Mouse (Mus musculus) kidney, postnatal 36 days (tissue): ENCODE results near the gene Myo1a.
"Not testable (repeated sequence)": the region's sequence is repeated elsewhere in the genome, so short reads cannot be mapped to it uniquely, and the experiment has no call there.

Experiments used
- DNase-seq, 2 experiments: peaks; one replicate each; pipeline ENCODE4 v3.0.0; 2021 to 2022; ENCODE audit warnings: mixed read lengths in 2 of 2

Gene Myo1a

DNA sequence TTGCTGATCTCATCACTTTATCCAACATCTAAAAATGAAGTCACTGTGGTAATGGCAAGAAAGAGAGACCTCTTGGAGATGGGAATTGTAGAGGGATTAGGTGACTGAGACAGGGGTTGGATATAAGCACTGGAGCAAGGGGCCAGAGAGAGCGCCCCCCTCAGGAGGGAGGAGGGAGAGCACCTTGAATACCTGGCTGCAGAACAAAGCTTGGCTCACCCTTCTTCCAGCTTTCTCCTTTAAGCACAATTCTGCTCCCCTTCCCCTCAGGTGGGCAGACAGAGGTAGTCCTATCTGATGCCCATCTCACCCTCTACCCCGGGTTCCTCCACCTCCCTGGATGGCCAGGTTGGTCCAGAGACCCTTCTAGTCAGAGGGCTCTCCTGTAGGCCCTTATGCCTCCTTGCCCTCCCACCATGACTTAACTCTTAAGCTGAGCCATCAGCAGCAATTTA, at the start of gene Myo1a:
Gene Myo1a (plus strand): TSS at position 405 of the 455 bp plus-strand sequence.
- DNase-seq = no peak

DNA sequence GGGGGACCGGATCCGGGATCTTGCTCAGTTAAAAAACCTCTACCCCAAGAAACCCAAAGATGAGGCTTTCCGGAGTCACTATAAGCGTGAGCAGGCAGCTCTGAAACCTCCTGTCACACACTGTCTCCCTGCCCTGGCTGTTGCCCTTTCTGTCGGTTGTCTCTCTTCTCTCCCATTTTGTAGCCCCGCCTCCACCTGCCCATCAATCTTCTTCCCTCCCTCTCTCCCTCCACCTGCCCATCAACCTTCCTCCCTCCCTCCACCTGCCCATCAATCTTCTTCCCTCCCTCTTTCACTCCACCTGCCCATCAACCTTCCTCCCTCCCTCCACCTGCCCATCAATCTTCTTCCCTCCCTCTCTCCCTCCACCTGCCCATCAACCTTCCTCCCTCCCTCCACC, 47.4 kb upstream of the Myo1a start:
- not testable (repeated sequence) for DNase-seq

DNA sequence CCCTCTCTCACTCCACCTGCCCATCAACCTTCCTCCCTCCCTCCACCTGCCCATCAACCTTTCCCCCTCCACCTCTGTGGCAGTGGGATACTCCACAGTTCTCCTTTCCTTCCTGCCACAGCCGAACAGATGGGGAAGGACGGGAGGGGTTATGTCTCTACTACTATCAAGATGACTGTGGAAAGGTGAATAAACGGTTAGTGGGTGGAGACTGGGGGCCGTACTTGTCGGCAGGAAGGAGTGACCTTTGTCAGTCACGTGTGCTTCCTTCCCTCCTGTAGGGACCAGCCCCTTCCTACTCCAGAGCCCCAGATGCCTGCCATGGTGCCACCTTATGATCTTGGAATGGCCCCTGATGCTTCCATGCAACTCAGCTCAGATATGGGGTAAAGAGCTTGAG, 46.9 kb upstream of the Myo1a start:
- DNase-seq = peak in 1 of 2 experiments; percentile 52

DNA sequence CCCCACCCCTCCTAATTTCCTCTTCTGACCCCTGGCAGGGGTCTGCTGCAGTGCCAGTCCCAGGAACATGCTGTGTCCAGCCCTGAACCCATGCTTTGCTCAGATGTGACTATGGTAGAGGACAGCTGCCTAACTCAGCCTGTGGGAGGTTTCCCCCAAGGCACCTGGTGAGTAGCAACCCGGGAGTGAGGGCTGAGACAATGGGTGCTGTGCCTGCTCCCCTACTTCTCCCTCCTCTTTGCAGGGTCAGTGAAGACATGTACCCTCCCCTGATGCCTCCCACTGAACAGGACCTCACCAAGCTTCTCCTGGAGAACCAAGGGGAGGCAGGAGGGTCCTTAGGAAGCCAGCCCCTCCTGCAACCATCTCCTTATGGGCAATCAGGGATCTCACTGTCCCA, 45.4 kb upstream of the Myo1a start:
- no peak for DNase-seq

DNA sequence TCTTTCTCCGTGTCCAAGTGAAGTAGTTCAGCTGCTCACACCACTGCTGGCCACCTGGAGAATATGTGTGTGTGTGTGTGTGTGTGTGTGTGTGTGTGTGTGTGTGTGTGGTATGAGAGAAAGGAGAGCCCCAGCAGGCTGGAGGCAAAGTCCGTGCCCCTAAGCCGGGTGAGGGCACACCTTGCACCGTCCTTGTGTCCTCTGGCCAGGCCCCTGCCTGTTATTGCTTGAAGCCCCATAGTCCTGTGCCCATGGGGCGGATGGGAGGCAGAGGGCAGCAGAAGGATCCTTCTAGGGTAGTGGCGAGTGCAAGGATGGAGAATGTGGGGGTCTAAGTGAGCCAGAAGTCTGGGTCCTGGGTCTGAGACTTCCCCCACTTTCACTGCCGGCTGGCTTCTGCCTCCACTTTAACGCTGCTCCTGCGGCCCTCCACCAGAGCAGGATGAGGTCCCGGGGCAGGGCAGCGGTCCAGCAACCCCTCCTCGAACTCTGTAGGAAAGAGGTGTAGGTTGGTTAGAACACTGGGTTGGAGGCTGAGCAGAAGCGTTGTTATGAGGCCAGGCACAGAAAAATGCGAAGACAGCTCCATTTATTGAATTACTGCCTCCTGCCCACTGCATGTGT, 43.6 kb upstream of the Myo1a start:
- DNase-seq = peak; percentile 37 to 65

DNA sequence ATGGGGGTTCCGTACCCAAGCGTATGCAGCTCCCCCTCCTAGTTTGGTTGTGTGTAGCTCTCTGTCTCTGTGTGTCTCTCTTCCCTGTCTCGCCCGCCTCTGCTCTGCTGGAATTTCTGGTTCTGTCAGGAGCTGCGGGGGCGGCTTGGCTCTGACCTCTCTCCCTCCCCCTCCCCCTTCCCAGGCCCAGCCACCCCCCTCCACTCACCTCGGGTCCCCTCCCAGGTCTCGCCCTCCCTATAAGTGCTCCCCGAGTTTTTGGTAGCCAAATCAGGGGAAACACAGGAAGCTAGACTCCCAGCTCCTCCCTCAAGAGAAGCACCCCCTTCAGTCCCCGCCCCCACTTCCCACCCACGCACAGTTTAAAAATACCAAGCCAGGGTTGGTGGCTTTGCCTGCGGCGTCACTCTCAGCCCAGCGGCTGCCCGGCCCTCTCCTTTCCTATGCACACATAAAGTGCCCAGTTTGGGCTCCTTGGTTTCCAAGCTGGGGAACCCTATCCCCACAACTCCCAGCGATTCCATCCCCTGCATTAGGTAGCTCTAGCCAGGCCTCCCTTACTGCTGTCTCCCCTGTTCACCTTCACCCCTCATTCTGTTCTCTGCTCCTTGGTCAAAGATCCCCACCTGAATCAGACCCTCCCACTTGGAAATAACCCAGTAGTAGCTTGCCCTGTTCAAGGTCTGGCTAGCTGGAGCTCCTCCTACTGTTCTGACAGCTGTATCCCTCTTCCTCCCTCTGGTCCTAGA, 42.9 kb upstream of the Myo1a start:
- peak; percentile 83 to 89 for DNase-seq

DNA sequence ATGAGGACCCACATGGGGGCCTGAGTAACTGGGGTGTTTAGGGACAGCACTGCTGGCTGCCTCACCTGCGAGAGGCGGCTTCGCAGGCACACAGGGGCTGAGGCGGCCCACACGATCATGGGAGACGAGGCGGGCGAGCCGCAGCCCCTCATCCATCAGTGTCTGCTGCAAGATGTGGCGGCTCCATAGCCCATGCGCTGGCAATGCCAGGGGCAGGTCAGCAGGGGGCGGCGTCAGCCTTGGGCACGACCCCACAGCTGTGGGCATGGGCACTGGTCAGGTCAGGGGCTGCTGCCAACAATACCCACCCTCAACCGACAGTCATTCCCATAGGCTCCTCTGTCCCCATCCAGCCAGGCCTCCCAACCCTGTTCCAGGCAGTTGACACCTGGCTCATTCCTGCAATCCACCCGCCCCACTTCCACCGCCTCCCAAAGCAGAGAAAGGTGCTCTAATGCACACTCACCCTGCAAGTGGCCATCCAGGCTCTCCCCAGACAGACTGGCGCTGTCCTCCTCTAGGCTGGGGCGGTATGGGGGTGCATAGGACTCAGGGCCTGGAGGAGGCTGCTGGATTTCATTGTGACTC, 42.2 kb upstream of the Myo1a start:
- DNase-seq = peak in 1 of 2 experiments; percentile 56

DNA sequence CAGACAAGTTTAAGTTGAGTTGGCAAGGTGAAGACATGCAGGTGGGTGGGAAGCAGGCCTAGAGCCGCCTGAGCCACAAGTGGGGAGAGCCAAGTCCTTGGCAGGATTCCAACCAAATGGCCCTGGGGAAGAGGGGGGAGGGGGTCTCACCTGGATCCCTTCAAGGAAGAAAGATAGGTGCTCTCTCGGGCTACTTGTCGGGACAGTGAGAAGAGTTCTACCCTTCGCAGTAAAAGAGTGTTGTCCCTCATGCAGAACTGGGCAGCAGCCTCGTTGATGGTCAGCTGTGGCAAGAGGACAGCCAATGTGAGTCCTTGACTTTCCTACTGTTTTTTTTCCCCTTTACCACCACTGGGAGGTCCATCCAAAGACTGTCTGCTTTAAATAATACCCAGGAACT, 41.4 kb upstream of the Myo1a start:
- DNase-seq = no peak

DNA sequence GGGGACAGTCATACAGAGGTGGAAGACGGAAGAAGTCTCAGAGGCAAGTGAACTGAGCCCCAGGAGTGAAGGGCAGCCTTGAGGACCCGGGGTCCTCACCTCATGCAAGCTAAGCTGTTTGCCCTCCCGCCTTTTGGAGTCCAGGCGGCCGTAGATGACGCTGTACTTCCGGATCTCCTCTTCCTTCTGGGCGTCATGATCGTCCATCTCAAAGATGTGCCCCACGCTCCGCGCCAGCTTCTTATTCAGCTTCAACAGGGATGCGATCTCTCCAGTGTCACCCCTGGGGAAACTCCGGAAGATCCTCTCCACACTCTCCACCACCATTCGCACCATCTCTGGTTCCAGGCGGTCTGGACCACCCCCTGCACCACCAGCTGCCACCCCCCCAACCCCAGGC, 40.8 kb upstream of the Myo1a start:
- DNase-seq = no peak

DNA sequence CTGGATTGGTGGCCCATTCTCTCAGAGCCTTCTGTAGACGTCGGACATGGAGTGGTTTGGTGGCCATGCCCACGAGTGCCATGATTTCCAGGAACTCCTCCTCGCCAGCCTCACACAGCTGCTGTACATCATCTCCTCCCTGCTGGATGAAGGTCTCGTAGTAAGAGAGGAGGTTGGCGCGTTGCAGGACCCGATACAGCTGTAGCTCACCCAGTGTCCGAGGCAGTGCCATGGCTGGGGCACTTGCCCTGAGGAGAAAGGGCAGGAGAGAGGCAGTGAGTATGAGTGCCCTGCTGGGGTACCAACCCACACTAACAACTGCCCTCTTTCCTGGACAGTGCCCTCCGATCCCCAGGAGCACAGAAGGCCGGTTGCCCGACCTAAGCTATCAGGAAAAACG, 40.1 kb upstream of the Myo1a start:
- no peak for DNase-seq

DNA sequence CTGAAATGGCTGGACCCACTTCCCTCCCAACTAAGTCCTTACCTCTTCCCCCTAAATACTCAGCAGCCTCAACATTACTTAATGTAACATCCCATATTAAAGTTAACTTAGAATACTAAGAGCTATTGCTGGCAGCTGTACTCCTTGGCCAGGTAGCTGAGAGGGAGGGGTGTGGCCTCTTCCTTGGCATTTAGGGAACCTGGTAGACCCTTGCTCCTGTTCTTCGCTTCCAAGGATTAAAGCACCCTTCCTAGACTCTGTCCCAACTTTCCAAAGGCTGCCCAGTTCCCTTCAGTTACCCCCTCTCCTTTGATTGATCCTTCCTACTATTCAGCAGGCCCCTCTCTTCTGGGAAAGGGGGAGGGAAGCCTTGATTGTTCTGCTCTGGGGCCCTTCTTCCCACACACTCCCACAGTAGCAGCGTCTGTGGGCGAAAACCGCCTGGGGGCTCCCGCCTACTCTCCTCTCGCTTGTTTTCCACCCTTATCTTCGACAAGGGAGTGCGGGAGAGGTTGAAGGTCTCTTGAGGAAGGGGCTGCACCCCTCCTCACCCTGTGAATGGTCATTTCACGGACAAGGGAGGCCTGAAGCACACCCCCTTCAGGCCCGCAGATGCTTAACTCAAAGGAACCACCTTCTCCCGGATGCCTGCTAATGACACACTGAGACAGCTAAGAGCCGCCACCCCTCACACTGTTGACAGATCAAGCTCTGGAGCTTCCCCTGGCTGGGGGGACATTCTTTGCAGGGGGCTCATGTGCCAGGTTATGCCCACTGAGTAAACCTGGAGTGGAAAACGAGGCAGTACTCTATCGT, 39.4 kb upstream of the Myo1a start:
- DNase-seq = peak in 1 of 2 experiments; percentile 45

DNA sequence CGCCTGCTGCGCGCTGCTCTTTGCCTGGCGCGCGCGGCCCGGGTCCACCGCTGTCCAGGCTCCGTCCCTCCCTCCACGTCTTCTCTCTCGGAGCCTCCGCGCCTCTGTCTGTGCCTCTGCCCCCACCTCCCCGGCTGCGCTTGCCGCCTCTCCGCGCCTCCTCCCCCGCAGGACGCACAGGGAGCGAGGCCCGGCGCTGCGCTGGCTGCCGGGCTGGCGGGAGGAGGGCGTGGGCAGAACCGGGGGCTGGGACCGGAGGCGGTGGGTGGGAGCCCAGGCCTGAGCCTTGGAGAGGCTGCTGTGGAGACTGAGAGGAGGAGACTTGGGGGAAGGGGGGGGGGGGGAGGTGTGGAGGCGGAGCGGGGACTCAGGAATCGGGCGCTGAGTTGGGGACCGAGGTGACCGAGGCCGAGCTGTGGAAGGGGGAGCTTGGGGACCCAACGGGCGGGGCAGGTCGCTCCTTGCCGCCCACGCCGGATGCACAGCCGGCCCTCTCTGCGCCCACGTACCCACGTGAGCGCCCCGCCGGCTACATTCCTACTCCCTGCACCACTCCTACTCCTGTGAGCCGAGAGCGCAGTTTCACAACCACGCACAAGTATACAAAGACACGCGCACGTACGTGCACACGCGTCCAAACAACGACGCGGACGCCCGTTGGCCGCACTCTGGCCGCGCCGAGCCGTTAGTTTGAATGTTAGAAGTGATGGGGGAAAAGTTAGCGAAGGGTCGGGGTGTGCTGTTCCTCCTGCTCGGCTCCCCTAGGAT, 38.3 kb upstream of the Myo1a start, which contains the start of gene Nemp1:
Gene Nemp1 (plus strand): TSS at position 401 of the 768 bp plus-strand sequence.
- DNase-seq = peak; percentile 90 to 92

DNA sequence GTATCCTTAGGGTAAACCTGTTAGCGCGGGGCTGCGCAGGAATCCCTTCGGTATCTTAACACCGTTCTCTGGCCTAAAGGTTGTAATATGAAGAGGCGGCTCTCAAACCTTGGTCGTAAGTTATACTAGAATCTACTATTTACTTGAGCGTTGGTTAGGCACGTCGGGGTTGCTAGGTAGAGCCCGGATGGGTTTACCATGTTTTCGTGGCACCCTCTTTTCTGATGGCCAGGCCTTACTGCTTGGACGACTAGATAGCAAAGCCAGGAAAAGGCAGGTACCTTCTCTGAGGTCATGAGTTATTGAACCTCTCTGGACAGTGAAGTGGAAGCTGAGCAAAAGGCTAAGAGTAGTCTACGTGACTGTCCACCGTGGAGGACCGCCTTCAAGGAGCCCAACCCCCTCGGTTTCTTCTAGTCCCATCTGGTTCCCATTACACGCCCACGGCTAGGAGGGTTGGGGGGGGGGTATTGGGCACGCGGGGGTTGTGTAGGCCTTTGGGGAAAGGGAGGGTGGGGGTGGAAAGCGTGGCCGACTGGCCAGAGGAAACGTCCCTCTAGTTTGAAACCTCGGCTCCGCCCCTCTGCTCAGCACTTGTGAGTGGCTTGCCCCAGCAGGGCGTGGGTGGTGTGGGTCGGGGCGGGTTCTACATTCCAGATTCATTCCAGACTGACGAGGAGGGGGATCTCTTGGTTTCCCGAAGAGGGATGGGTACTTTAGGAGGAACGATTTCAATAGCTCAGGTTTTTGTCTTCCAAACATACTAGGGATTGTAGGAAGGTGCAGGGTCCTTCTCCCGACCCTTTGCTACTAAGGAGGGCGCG, 37.5 kb upstream of the Myo1a start:
- DNase-seq = peak; percentile 94

DNA sequence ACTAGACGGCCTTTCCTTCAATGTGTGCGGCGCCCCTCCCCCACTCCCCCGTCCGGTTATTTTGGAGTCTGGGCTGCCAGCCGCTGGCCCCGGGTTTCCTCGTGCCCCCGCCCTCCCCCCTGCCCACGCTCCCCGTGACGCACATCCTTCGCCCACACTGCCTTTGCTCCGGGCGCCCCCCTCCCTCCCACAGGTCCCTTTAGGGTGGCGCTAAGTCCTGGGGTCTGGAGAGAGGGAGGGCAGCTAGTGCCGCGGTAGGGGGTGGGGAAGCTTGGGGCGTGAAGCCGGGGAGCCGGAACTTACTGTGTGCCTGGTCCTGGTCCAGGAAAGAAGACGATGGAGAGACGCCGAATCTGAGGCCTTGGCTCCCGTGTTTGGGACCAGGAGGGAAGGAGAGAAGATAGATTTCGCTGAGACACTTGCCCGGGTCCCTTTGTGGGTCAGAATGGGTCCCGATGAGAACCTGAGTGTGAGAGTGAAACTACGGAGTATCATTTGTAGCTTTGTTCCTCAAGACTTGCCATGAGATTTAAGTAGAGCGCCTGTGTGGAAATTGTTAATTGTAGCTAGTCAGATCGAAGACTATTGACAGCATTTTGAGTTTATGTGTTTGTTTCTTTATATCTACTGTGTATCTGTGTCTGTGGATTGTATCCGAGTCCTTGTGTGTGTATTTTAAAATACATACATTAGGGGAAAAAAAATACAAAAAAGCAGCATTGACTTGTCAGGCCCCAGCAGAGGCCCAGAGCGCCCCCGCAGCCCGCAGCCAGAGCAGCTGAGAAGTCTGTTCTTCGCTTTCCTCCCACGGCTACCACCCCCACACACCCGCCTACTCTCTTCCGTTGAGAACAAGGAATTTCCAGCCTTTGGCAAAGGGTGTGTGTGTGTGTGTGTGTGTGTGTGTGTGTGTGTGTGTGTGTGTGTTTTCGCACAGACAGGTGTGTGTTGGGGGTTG, 36.6 kb upstream of the Myo1a start, which contains the start of gene Nab2:
Gene Nab2 (minus strand): TSS at position 476 of the 958 bp plus-strand sequence.
- DNase-seq = peak; percentile 84 to 91

DNA sequence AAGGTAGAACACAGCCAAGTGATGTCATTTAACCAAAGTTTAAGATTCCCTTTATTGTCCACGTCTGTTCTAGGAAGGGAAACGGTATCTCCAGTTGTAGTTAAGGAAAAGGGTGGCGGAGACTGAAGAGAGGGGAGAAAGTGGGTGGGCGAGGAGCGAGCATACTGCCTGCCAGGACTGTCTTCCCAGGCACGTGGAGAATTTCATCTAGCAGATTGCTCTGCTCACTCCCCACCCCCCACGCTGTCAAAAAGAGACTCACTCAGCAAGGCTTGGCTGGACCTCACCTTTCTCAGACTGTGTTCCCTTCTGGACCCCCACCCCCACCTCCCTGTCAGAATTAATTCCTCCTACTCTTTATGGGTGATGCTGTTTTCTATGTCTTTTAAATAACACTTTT, 35.8 kb upstream of the Myo1a start:
- DNase-seq = no peak

DNA sequence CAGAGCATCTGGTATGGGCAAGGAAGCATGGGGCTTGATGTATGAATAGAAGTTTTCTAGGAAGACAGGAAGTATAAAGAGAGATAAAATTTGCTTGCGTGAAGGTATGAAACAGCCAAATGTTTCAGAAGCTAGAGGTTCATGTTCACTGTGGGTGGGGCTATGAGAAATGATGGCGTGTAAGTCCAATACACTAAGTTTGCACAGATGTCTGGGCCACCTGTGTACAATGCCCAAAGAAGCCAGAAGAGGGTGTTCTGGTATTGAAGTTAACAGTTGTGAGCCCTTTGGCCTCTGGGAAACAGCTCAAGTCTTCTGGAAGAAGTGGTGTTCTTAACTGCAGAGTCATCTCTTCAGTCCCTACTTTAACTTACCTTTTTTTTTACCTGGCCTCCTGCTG, 34.8 kb upstream of the Myo1a start:
- DNase-seq = no peak

DNA sequence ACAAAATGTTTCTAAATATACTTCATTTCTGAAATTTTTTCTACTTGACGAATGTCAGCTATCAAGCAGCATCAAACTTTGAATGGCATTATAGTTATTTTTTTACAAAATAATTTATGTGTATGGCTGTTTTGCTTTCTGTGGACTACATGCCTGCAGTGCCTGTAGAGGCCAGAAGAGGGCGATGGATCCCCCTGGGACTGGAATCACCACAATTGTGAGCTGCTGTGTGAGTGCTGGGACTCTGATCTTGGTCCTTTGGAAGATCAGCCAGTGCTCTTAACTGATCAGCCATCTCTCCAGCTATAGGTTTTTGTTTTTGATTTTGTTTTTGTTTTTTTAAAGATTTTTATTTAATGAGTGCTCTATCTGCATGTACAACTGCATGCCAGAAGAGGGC, 33.7 kb upstream of the Myo1a start:
- DNase-seq = peak in 1 of 2 experiments; percentile 61

DNA sequence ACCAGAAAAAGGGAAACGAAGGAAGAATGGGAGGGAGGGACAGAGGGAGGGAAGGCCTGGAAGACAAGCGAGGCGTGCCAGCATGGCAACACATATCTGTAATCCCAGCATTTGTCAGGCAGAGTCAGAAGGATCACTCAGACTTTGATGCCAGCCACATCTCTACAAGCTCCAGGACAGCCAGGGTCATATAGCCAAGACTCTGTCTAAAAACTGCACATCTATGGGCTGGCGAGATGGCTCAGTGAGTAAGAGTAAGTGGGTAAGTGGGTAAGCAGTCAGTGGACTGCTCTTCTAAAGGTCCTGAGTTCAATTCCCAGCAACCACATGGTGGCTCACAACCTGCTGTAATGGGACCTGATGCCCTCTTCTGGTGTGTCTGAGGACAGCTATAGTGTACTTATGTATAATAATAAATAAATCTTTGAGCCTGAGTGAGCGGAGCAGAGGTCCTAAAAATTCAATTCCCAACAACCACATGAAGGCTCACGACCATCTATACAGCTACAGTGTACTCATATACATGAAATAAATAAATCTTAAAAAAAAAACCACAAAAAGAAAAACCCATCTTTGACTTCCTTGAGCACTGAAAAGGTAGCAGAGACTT, 30.8 kb upstream of the Myo1a start:
- no peak for DNase-seq

DNA sequence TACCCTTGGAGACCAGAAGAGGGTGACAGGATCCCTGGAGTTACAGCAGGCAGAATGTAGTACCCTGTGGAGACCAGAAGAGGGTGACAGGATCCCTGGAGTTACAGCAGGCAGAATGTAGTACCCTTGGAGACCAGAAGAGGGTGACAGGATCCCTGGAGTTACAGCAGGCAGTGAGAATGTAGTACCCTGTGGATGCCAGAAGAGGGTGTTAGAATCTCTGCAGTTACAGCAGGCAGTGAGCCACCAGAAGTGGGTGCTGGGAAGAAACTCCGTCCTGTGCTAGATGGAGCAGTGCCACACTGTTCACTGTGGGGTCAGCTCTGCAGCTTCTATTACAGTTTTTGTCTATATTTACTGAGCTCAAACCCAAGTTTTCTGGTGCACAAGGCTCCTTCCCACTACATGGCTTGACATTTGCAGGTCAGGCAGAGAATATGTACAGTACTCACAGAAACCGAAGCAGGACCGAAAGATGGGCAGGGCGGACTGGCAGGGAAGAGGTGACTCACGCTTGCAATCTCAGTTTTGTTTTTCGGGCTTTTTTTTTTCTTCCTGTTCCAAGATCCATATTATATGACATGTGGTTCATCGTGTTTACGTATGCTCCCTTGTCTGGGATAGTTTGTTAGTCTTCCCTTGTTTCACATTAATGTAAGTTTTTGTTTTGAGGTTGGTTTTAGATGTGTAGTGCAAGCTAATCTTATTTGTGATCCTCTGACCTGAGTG, 30.0 kb upstream of the Myo1a start:
- DNase-seq = peak; percentile 94 to 96
